Comparison of ENCODE assay signal across 14 mouse cellular contexts in the genomic region with DNA sequence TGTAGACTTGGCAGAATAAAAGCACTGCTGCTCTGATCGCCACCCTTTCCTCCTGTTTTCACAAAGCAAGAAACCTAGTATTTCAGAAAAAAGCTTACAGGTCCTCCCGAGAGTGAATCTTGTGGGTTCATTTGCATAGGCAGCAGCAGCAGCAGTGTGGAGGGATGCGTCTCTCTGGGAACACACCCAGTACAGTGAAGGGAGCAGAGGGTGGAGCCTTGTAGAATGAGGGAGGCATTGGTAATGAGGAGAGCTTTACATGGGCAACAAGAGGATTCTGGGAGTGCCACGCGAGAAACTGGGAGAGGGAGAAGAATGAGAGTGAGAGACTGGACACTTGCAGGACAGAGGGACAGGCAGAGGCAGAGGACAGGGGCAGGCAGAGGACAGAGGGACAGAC. TPM values are rescaled to one million over a fixed set of nuclear protein-coding genes. Genes with fewer than 3 reads are reported as not detected.
DNase-seq lines count a peak whose midpoint lies in the region; ATAC-seq lines count a peak whose summit lies in the region.
"Had no signal": no experiment of that assay in that cellular context is flagged by ENCODE, and none has a peak within 500 bp of the region (broad histone marks: within the 10 kb centered on the region; RNA-seq: fewer than 3 reads in every experiment).

No protein-coding gene starts in this region.

- DNase-seq in cerebellum, adult 9-11 months = peak; percentile 32
- DNase-seq in cerebellum, postnatal 4 days (ENCODE audit: low spot score in 2 of 2) = no peak
- DNase-seq in ZHBTc4 (ENCODE audit: low read depth, low spot score) = peak; percentile 83
- peak; percentile 29 for DNase-seq in lung, postnatal 36 days
- DNase-seq in Muller cell, postnatal 12 days (ENCODE audit: inconsistent ontology term) = no peak
- no peak for DNase-seq in heart, postnatal 14 days
- DNase-seq: adrenal gland, postnatal 10 days; embryo, embryonic 11 days had no signal

- intact Hi-C loops in heart, postnatal 14 days (cut with DNase I) = loop anchor here (10.0 kb wide), 1 partner anchor 50 kb away; no protein-coding TSS in a partner anchor

- no peaks in the 10 kb centered on the region for H3K9me3 ChIP-seq in megakaryocyte, embryonic 14.5 days
- H3K9me3 ChIP-seq: kidney, embryonic 15.5 days; limb, embryonic 12.5 days; neural tube, embryonic 12.5 days had no signal

- H3K4me1 ChIP-seq in megakaryocyte, embryonic 14.5 days = peaks cover 37% of the 10 kb centered on the region

- H3K4me3 ChIP-seq in megakaryocyte, embryonic 14.5 days (replicated peaks) = peak overlapping the region; percentile 80
- H3K4me3 ChIP-seq: kidney, embryonic 15.5 days; limb, embryonic 12.5 days; neural tube, embryonic 12.5 days had no signal

- H3K36me3 ChIP-seq in megakaryocyte, embryonic 14.5 days (replicated peaks; ENCODE audit: low read length) = peaks cover 27% of the 10 kb centered on the region
- H3K36me3 ChIP-seq: kidney, embryonic 15.5 days; limb, embryonic 12.5 days; neural tube, embryonic 12.5 days had no signal

- no peak for ATAC-seq in megakaryocyte, adult 5-6 weeks (ENCODE audit: poor library complexity, severe bottlenecking)
- ATAC-seq: forebrain, embryonic 16.5 days had no signal

- H3K27me3 ChIP-seq in megakaryocyte, embryonic 14.5 days (replicated peaks) = peaks cover 19% of the 10 kb centered on the region

RNA-seq across cellular contexts. Expression of gene Dop1b, which starts 2.7 kb away (rescaled TPM):
- polyA plus RNA-seq in megakaryocyte, embryonic 14.5 days (2012; ENCODE audit: insufficient read depth, low replicate concordance) = 15.5 and 16.9 TPM in 2 replicates
- total RNA-seq in megakaryocyte, adult 5-6 weeks (2015) = 20.3 and 38.8 TPM in 2 replicates
- 10.5 and 15.2 TPM in 2 replicates for total RNA-seq in megakaryocyte, adult 5-6 weeks (2017)
- 10 to 100 TPM; 17.6 to 17.8 TPM for total RNA-seq in heart, postnatal 14 days (2021)

RNA-seq across cellular contexts. Expression of gene Cbr3, which starts 31.4 kb away (rescaled TPM):
- 3.0 TPM in 1 of 2 replicates, not detected in the other for polyA plus RNA-seq in megakaryocyte, embryonic 14.5 days (2012; ENCODE audit: insufficient read depth, low replicate concordance)
- total RNA-seq in megakaryocyte, adult 5-6 weeks (2015) = 0.83 and 1.8 TPM in 2 replicates
- 0.73 and 1.3 TPM in 2 replicates for total RNA-seq in megakaryocyte, adult 5-6 weeks (2017)
- total RNA-seq in heart, postnatal 14 days (2021) = 1 to 10 TPM; 2.7 to 3.4 TPM

Comparison
In these comparisons a context has a peak if more than half of its experiments do, and no peak if none do; other contexts are left out.
1. DNase-seq: peak in cerebellum, adult 9-11 months (single experiment), ZHBTc4 (single experiment) and lung, postnatal 36 days (single experiment); none in cerebellum, postnatal 4 days (0 of 2), Muller cell, postnatal 12 days (single experiment) and heart, postnatal 14 days (0 of 2).